Mouse (Mus musculus) gastrocnemius, postnatal 10 days (tissue): Measurements from ENCODE around the gene Gm21719. TPM values are rescaled to one million over a fixed set of nuclear protein-coding genes. Genes with fewer than 3 reads are reported as not detected.
"Not testable (repeated sequence)": the region's sequence is repeated elsewhere in the genome, so short reads cannot be mapped to it uniquely, and the experiment has no call there.

Source experiments
- DNase-seq: peaks from one replicate; pipeline ENCODE4 v3.0.0; 2021; ENCODE audit warnings: mixed read lengths
- long read RNA-seq, 2 experiments: library from polyadenylated mRNA; stranded (forward); transcript quantifications; one replicate each; pipeline ENCODE4 v2.0.0; 2021
- total RNA-seq, 2 experiments: library from RNA; stranded (reverse); gene quantifications; 2 replicates each; pipeline ENCODE4 v1.2.3; 2021

Gm21719 gene
- not detected for total RNA-seq
- long read RNA-seq, experiment 1 = 0 reads
- long read RNA-seq, experiment 2 = 0 reads

DNA sequence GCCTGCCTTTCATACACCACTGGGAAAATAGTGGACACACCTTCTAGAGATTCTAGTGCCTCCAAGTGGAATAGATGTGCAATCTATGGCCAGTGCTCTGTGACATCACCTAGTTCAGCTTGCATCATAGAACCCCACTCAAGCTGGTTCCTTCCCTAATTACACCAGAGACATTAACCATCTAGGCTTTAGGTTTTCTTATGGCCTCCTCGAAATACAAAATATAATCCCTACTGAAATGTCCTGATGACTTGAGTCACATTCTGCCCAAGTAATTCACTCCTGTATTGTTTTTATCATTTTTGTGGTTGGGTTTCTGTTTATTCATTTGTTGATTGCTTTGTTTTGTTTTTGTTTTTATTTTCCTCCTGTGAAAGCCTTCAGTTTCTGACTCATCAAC is at the start of gene Gm21719:
TSS of gene Gm21719 (minus strand) at position 101 of the 400 bp plus-strand sequence.
- DNase-seq = not testable (repeated sequence)

Other genes with a start within 250 kb of the Gm21719 start
- not detected for gene Gm28919, start 99.3 kb downstream of the Gm21719 start, total RNA-seq
- gene Gm20830, start 235.4 kb upstream of the Gm21719 start, total RNA-seq = not detected